Mouse (Mus musculus) spleen, postnatal 36 days (tissue): ENCODE measurements around the gene Baz2b.

Experiments used
- DNase-seq, 2 experiments: peaks; one replicate each; pipeline ENCODE4 v3.0.0; 2022; ENCODE audit warnings: low spot score in 2 of 2, mixed read lengths in 1 of 2

Baz2b gene

GRCm38 (mm10) chr2:60209703-60210651, at the start of gene Baz2b, which contains the start of gene March7:
Gene Baz2b, minus strand, starts transcription at chr2:60209839.
Gene March7, plus strand, starts transcription at chr2:60209887.
- DNase-seq, result peak; percentile 88 to 89

DNA sequence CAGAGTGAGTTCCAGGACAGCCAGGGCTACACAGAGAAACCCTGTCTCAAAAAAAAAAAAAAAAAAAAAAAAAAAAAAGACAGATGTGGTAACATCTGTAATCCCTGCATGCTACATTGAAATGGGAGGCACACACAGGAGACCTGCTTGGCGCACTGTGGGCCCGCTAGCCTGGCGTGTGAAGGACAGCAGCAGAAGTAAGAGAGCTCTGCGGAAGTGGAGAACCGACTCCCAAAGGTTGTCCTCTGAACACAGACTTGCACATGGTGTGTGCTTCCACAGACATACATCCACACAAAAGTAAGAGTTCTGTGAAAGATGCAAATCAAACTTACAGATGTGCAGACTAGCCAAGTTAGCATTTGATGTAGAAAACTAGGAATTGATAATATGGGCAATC, 49.5 kb upstream of the Baz2b start:
- no peak for DNase-seq

GRCm38 (mm10) chr2:60256751-60257150, 47.1 kb upstream of the Baz2b start:
- DNase-seq, result no peak

GRCm38 (mm10) chr2:60253506-60253905, 43.9 kb upstream of the Baz2b start:
- DNase-seq, result no peak

GRCm38 (mm10) chr2:60252782-60253181, 43.1 kb upstream of the Baz2b start:
- DNase-seq, result no peak

- no peak for DNase-seq
These were observed 24.9 kb upstream of the Baz2b start for GRCm38 (mm10) chr2:60234506-60234905.

- no peak for DNase-seq
These were observed 23.5 kb upstream of the Baz2b start for GRCm38 (mm10) chr2:60233147-60233546.

GRCm38 (mm10) chr2:60230361-60230760, 20.7 kb upstream of the Baz2b start:
- DNase-seq, result no peak

DNA sequence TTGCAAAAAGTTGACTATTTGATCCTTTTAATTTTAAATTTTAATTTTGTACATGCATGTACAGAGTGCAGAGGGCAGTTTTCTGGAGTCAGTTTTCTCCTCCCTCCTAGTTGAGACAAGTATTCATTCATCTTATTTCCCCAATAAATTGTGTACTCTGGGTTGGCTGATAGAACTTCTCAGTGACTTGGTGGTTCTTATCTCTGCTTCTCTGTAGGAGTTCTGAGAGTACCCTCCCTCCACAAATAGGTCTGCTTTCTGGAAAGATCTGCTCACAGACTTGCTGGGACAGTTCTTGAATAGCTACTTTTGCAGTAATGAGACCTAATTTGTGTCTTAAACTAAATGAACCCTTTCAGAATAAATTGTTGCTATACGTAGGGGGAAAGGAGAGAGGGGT, 18.8 kb upstream of the Baz2b start:
- no peak for DNase-seq

GRCm38 (mm10) chr2:60223489-60223888, 13.8 kb upstream of the Baz2b start:
- DNase-seq, result no peak

DNA sequence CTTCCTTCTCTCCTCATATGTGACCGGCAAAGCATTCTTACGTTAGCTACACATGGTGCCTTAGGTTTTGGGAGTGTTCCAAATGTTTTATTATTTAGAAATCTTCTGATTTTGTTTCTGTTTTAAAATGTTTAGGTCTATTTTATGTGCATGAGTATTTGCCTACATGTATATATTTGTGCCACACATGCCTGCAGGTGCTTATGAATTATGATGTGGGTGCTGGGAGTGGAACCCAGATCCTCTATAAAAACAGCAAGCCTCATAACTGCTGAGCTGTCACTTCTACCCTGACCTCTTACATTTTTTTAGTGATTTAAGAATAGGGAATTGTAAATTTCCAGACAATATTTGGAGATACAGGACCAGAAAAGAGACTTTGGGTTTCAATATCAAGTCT, 12.3 kb upstream of the Baz2b start:
- DNase-seq, result no peak

GRCm38 (mm10) chr2:60221236-60221635, 11.6 kb upstream of the Baz2b start:
- no peak for DNase-seq

DNA sequence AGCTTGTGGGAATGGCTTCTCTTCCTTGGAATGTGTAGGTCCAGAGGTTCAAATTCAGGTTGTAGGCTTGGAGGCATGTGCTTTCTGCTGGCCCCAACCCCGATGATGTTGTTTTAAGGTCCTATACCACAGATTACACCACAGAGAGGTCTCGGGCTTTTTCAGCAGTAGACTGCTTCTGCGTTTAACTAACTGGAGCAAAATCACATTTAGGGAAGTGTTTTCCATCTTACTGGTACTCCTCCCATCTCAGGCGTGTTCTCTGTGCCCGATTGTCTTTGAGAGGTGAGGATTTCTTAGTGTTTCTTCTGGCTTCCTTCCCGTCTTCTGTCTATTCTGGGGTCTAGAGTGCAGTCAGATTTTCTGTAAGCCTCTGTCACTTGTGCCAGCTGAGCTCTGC, 8.0 kb upstream of the Baz2b start:
- DNase-seq, result no peak

DNA sequence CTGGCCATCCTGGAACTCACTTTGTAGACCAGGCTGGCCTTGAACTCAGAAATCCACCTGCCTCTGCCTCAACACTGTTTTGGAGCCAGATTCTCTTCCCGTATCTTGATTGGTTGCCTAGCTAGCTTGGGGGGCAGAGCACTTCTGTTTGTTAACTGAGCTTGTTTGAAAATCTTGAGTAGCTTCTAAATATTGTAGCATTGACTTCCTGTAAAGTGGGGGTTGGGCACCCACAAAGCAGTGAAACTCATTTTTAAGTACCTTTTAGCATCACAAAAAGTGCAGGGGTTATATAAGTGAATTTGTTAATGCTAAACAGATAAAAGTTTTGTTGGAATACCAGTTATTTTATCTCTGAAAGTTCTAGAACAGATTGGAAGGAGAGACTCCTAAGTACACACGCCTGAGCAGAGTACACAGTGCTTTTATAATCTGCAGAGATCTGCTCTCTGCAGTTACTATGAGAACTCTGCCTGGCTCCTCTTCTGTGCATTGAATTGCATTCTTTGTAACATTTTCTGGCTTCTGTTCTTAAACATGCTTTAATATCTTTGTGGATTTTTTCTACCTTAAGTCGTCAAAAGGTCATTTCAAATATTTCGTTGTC, 7.0 kb upstream of the Baz2b start:
- no peak for DNase-seq

- DNase-seq, result no peak
These were observed 5.0 kb upstream of the Baz2b start for GRCm38 (mm10) chr2:60214683-60215082.

DNA sequence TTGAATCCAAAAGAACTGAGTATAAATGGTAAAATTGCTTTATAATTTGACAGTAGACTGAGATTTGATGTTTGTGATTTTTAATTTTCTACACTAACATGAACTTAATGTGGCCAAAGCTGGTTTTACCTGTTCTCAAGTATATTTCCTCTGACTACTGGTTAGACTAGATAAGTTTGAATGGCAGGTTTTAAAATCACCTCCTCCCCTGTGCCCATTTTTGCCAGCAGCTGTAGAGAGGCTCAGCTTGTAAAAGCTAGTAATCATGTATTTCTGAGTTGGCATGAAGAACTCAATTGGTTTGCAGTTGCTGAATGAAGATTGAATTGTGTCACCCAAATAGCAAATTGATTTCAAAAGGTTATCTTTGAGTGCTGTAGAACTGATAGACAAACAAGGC, 2.8 kb upstream of the Baz2b start:
- DNase-seq, result no peak

DNA sequence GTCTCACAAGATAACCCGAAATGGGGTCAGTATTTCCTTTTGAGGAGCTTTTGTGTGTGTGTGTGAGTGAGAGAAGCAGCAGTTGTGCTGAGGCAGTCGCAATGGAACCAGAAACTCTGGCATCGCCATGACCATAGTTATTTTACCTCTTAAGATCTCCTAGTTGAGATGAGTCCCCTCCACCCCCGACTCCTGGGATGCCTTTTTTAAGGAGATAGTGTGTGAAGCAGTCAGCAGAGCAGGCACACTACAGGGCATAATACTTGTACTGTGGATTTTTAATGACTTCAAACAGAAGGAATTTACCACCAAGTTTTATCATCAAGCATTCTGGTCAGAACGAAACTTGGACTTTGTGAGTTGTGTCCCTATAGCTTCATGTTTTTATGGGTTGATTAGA, 1.2 kb upstream of the Baz2b start:
- no peak for DNase-seq

- peak in 1 of 2 experiments; percentile 50 for DNase-seq
These were observed 472 bp downstream of the Baz2b start for GRCm38 (mm10) chr2:60209122-60209611.

DNA sequence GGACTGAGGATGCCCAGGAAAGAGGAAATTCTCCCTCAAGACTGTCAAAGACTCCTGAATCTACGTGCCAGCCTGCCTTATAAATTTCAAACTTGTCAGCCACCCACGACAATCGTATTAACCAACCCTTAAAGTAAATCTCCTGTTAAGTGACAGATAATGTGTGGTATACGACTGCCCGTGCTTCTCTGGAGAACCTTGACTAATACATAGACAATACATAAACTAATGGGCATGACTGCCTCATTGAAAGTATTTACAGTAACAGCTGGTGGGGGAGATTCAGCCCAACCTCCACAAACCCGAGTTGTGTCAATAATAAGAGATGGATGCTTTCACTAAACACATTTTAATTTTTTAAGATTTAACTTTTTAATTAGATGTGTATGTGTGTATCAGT, 3.8 kb downstream of the Baz2b start:
- no peak for DNase-seq

- DNase-seq, result peak; percentile 25 to 32
These were observed 5.5 kb downstream of the Baz2b start for GRCm38 (mm10) chr2:60204162-60204561.

DNA sequence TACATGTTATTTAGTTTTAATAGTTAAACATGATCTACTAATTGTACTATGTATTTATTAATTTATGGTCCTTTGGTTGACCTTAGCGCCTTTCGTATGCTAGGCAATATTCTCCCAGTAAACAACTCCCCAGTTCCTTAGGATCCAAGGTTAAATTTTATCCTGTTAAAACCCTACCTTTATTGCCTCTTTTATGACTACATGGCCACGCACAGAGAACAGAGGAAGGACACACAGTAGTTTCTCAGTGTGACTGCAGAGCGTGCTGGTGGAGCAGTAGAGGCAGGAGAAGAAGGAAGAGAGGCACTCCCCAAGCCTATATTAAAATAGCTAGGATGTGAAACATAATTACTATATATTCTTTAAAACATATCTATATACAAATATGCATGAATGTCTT, 5.9 kb downstream of the Baz2b start:
- no peak for DNase-seq

- no peak for DNase-seq
These were observed 6.6 kb downstream of the Baz2b start for GRCm38 (mm10) chr2:60202900-60203530.
